Mouse (Mus musculus): ENCODE data around the gene Mob3b.

- no peak for TF ChIP-seq CTCF (IDR thresholded peaks at IDR 0.05; ENCODE audit: low read depth)
- TF ChIP-seq EP300 (IDR thresholded peaks at IDR 0.05; ENCODE audit: low read depth): no peak
These were observed 3.2 kb downstream of the Mob3b start for GRCm38 (mm10) chr4:35154051-35154450.
